Comparison of ENCODE assay signal across 7 mouse cellular contexts in genomic region chrX:12794842-12795241, GRCm38 (mm10). TPM values are rescaled to one million over a fixed set of nuclear protein-coding genes. Genes with fewer than 3 reads are reported as not detected.
DNase-seq lines count a peak whose midpoint lies in the region; ATAC-seq and TF ChIP-seq lines count a peak whose summit lies in the region.

No protein-coding gene starts in this region.

- H3K9me3 ChIP-seq in kidney, embryonic 16.5 days (ENCODE audit: low read length) = no peaks in the 10 kb centered on the region
- no peaks in the 10 kb centered on the region for H3K9me3 ChIP-seq in MEL (replicated peaks; ENCODE audit: insufficient read depth, low read length)

- no peak for TF ChIP-seq POLR2A in MEL (IDR thresholded peaks at IDR 0.05; ENCODE audit: control insufficient read depth in 1 of 2, insufficient read depth in 1 of 2, low read depth in 1 of 2, low read length in 2 of 2, poor library complexity in 1 of 2)

- H3K27me3 ChIP-seq in kidney, embryonic 16.5 days (ENCODE audit: insufficient read depth, low read length) = no peaks in the 10 kb centered on the region
- no peaks in the 10 kb centered on the region for H3K27me3 ChIP-seq in MEL (ENCODE audit: control insufficient read depth in 1 of 2, insufficient read depth in 2 of 2, low read length in 2 of 2)

- no peak for TF ChIP-seq EP300 in MEL (IDR thresholded peaks at IDR 0.05; ENCODE audit: low read depth in 1 of 2, low read length in 2 of 2)

- H3K4me3 ChIP-seq in kidney, embryonic 16.5 days (ENCODE audit: low read length) = no peak overlapping the region
- peak overlapping the region; percentile 52 to 62 for H3K4me3 ChIP-seq in MEL (ENCODE audit: control insufficient read depth in 1 of 2, insufficient read depth in 1 of 2, low read depth in 2 of 2, low read length in 2 of 2)

- H3K4me2 ChIP-seq in kidney, embryonic 16.5 days (replicated peaks; ENCODE audit: low read depth, low read length) = no peak overlapping the region

- H3K79me2 ChIP-seq in MEL (ENCODE audit: control insufficient read depth, insufficient read depth, low read length, poor library complexity) = no peaks in the 10 kb centered on the region

- no peak overlapping the region for H3K27ac ChIP-seq in kidney, embryonic 16.5 days (ENCODE audit: low read length)
- H3K27ac ChIP-seq in MEL (ENCODE audit: control insufficient read depth, low read depth, low read length) = no peak overlapping the region

- WGBS in kidney, embryonic 16.5 days = 60% methylated on average over 2 of the region's 2 CpGs

- TF ChIP-seq RAD21 in MEL (IDR thresholded peaks at IDR 0.05; ENCODE audit: low read depth, low read length) = peak; percentile 85

- TF ChIP-seq CTCF in MEL (IDR thresholded peaks at IDR 0.05 in 2 of 3, conservative IDR thresholded peaks at IDR 0.05 in 1 of 3; ENCODE audit: control insufficient read depth in 1 of 3, insufficient read depth in 1 of 3, low read depth in 2 of 3, low read length in 3 of 3, poor library complexity in 1 of 3, severe bottlenecking in 1 of 3) = peak; percentile 54 to 88 (median 58)

- peak; percentile 35 for DNase-seq in kidney, adult 9 months
- peak; percentile 82 for DNase-seq in MEL (ENCODE audit: low read depth, low spot score)
- peak; percentile 7 for DNase-seq in adrenal gland, postnatal 25 days
- peak; percentile 46 for DNase-seq in kidney, postnatal 10 days
- peak; percentile 54 for DNase-seq in thymus, postnatal 0 days (ENCODE audit: low spot score)
- DNase-seq in ovary, postnatal 14 days (ENCODE audit: low spot score) = no peak

- H3K36me3 ChIP-seq in kidney, embryonic 16.5 days (ENCODE audit: insufficient read depth, low read length) = no peaks in the 10 kb centered on the region
- peaks cover 0 to 4% of the 10 kb centered on the region in 2 experiments; a peak in 2 of 4 replicates for H3K36me3 ChIP-seq in MEL (ENCODE audit: control insufficient read depth in 1 of 2, insufficient read depth in 2 of 2, low read length in 2 of 2)

- H3K4me1 ChIP-seq in kidney, embryonic 16.5 days (ENCODE audit: insufficient read depth, low read length) = no peaks in the 10 kb centered on the region
- H3K4me1 ChIP-seq in MEL (ENCODE audit: control insufficient read depth in 1 of 2, insufficient read depth in 2 of 2, low read length in 2 of 2) = peaks cover 0 to 5% of the 10 kb centered on the region in 2 experiments; a peak in 3 of 4 replicates

- no peak for ATAC-seq in kidney, embryonic 16.5 days (ENCODE audit: low FRiP score, low TSS enrichment)

- no peak overlapping the region for H3K9ac ChIP-seq in kidney, embryonic 16.5 days (replicated peaks; ENCODE audit: low read length)
- H3K9ac ChIP-seq in MEL (ENCODE audit: control insufficient read depth, low read depth, low read length, poor library complexity, severe bottlenecking) = peak overlapping the region; percentile 65

TF ChIP-seq in MEL, 35 proteins besides CTCF, POLR2A, EP300 and RAD21:
- TF ChIP-seq SIN3A (IDR thresholded peaks at IDR 0.05; ENCODE audit: low read length) = peak; percentile 75; the same call in 1 of the 2 replicates
- TF ChIP-seq POLR2AphosphoS2 (IDR thresholded peaks at IDR 0.05; ENCODE audit: low read length) = no peak
- TF ChIP-seq HCFC1 (IDR thresholded peaks at IDR 0.05; ENCODE audit: low read depth, low read length) = no peak
- TF ChIP-seq UBTF (IDR thresholded peaks at IDR 0.05; ENCODE audit: borderline replicate concordance, insufficient read depth, low read depth, low read length) = no peak
- TF ChIP-seq ZC3H11A (IDR thresholded peaks at IDR 0.05; ENCODE audit: low read depth, low read length) = peak; percentile 90
- no peak for TF ChIP-seq TCF12 (IDR thresholded peaks at IDR 0.05; ENCODE audit: low read depth, low read length)
- no peak for TF ChIP-seq MAZ (IDR thresholded peaks at IDR 0.05; ENCODE audit: low read depth, low read length)
- TF ChIP-seq MYB (IDR thresholded peaks at IDR 0.05; ENCODE audit: low read depth, low read length) = no peak
- TF ChIP-seq ZNF384 (IDR thresholded peaks at IDR 0.05; ENCODE audit: low read depth, low read length) = peak; percentile 55; the same call in 1 of the 2 replicates
- TF ChIP-seq MAX (IDR thresholded peaks at IDR 0.05; ENCODE audit: low read length) = peak; percentile 90
- TF ChIP-seq SMC3 (IDR thresholded peaks at IDR 0.05; ENCODE audit: low read depth, low read length) = peak; percentile 91
- 0 out of 2 replicates have a peak, but pooled peaks have one; percentile 39 for TF ChIP-seq TBP (IDR thresholded peaks at IDR 0.05; ENCODE audit: low read depth, low read length)
- TF ChIP-seq KAT2A (conservative IDR thresholded peaks at IDR 0.05; ENCODE audit: low read depth, low read length) = no peak
- no peak for TF ChIP-seq NELFE (IDR thresholded peaks at IDR 0.05; ENCODE audit: low read depth, low read length)
- peak; percentile 22; the same call in 1 of the 2 replicates for TF ChIP-seq ETS1 (IDR thresholded peaks at IDR 0.05; ENCODE audit: low read depth, low read length)
- no peak for TF ChIP-seq USF1 (IDR thresholded peaks at IDR 0.05; ENCODE audit: low read depth, low read length)
- no peak for TF ChIP-seq ELF1 (IDR thresholded peaks at IDR 0.05; ENCODE audit: low read depth, low read length)
- no peak for TF ChIP-seq MAFK (IDR thresholded peaks at IDR 0.05; ENCODE audit: borderline replicate concordance, low read depth, low read length)
- TF ChIP-seq POLR2AphosphoS5 (IDR thresholded peaks at IDR 0.05; ENCODE audit: borderline replicate concordance, low read depth, low read length) = no peak
- TF ChIP-seq MXI1 (IDR thresholded peaks at IDR 0.05; ENCODE audit: low read depth, low read length) = peak; percentile 91
- no peak for TF ChIP-seq ZMIZ1 (IDR thresholded peaks at IDR 0.05; ENCODE audit: low read depth, low read length)
- TF ChIP-seq TAL1 (IDR thresholded peaks at IDR 0.05; ENCODE audit: low read length) = no peak
- TF ChIP-seq ZKSCAN1 (IDR thresholded peaks at IDR 0.05; ENCODE audit: low read depth, low read length) = no peak
- TF ChIP-seq MYC (IDR thresholded peaks at IDR 0.05; ENCODE audit: low read depth, low read length) = peak; percentile 95

RNA-seq across cellular contexts. Expression of gene Med14, which starts 33.0 kb away (rescaled TPM):
- 10.0 and 11.2 TPM in 2 replicates for polyA plus RNA-seq in kidney, embryonic 16.5 days (2015; fragmentation: Nextera tagmentation; extraction: Ambion mirVana)
- 34.6 and 42.1 TPM in 2 replicates for total RNA-seq in MEL (2012; rRNA removed)
- polyA plus RNA-seq in MEL (2012; ENCODE audit: insufficient read depth in 1 of 2, insufficient read length in 2 of 2, low read depth in 1 of 2, low replicate concordance in 2 of 2, missing spikeins in 1 of 2) = 10 to 100 TPM; 53.3 to 77.9 TPM
- total RNA-seq in adrenal gland, postnatal 25 days (2021) = 24.0 and 25.6 TPM in 2 replicates
- 15.3 and 15.6 TPM in 2 replicates for polyA plus RNA-seq in thymus, postnatal 0 days (2015; fragmentation: Nextera tagmentation; extraction: Ambion mirVana)
